Mouse (Mus musculus): ENCODE data around the gene Slc5a5. TPM values are rescaled to one million over a fixed set of nuclear protein-coding genes. Genes with fewer than 3 reads are reported as not detected.

The Slc5a5 gene
- polyA plus RNA-seq (2015; fragmentation: Nextera tagmentation; extraction: Ambion mirVana): 1.7 and 1.9 TPM in 2 replicates

- peaks cover 25% of the 10 kb centered on the region for H3K36me3 ChIP-seq (ENCODE audit: control insufficient read depth, insufficient read depth, low read length)
- 5% methylated on average over 79 of the region's 80 CpGs for WGBS
- H3K9ac ChIP-seq (ENCODE audit: low read depth, low read length): peak within 1 kb of the TSS; percentile 34; the same call in 1 of the 2 replicates
- ATAC-seq: no peak
- H3K27me3 ChIP-seq (ENCODE audit: control insufficient read depth, insufficient read depth, low read depth, low read length): peaks cover 51% of the 10 kb centered on the region
- H3K9me3 ChIP-seq (replicated peaks; ENCODE audit: control insufficient read depth, low read length, poor library complexity, severe bottlenecking): no peaks in the 10 kb centered on the region
- H3K4me1 ChIP-seq (ENCODE audit: control insufficient read depth, insufficient read depth, low read length): peaks cover 11% of the 10 kb centered on the region
- no peak within 1 kb of the TSS for H3K27ac ChIP-seq (ENCODE audit: low read length)
- peak within 1 kb of the TSS; percentile 31 for H3K4me2 ChIP-seq (ENCODE audit: low read length)
- peak within 1 kb of the TSS; percentile 22 for H3K4me3 ChIP-seq (ENCODE audit: low read depth, low read length)
Observed at GRCm38 (mm10) chr8:70892022-70892895, at the start of gene Slc5a5. Gene Slc5a5, minus strand, starts transcription at chr8:70892757.

GRCm38 (mm10) chr8:70941478-70941877 is 48.9 kb upstream of the Slc5a5 start:
- 80% methylated on average over 2 of the region's 2 CpGs for WGBS
- no peak overlapping the region for H3K9ac ChIP-seq (ENCODE audit: low read depth, low read length)
- H3K4me3 ChIP-seq (ENCODE audit: low read depth, low read length): no peak overlapping the region
- no peaks in the 10 kb centered on the region for H3K36me3 ChIP-seq (ENCODE audit: control insufficient read depth, insufficient read depth, low read length)
- no peaks in the 10 kb centered on the region for H3K9me3 ChIP-seq (replicated peaks; ENCODE audit: control insufficient read depth, low read length, poor library complexity, severe bottlenecking)
- ATAC-seq: no peak
- no peaks in the 10 kb centered on the region for H3K27me3 ChIP-seq (ENCODE audit: control insufficient read depth, insufficient read depth, low read depth, low read length)
- no peaks in the 10 kb centered on the region for H3K4me1 ChIP-seq (ENCODE audit: control insufficient read depth, insufficient read depth, low read length)
- H3K27ac ChIP-seq (ENCODE audit: low read length): no peak overlapping the region
- no peak overlapping the region for H3K4me2 ChIP-seq (ENCODE audit: low read length)

DNA sequence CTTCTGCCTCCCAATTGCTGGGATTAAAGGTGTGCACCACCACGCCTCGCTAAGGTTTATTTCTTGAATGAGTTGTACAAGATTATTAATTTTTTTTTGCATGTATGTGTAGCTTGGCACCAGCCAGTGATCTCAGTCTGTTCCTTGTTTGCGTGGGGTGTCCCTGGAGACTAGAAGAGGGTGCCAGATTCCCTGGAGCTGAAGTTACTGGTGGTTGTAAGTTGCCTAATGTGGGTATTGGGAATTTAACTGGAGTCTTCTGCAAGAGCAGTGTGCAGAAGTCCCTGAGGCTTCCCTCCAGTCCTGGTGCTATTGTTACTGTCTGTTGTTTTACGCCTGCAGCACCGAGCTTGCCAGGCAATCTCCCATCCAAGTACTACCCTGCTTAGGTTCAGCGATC is 44.6 kb upstream of the Slc5a5 start:
- Histone ChIP-seq H3K27ac (ENCODE audit: low read length) (no peak overlapping the region), H3K4me2 (ENCODE audit: low read length) (no peak overlapping the region), H3K9me3 (replicated peaks; ENCODE audit: control insufficient read depth, low read length, poor library complexity, severe bottlenecking) (no peaks in the 10 kb centered on the region), H3K4me1 (ENCODE audit: control insufficient read depth, insufficient read depth, low read length) (no peaks in the 10 kb centered on the region), H3K36me3 (ENCODE audit: control insufficient read depth, insufficient read depth, low read length) (peaks cover 3% of the 10 kb centered on the region), H3K27me3 (ENCODE audit: control insufficient read depth, insufficient read depth, low read depth, low read length) (no peaks in the 10 kb centered on the region), H3K9ac (ENCODE audit: low read depth, low read length) (no peak overlapping the region), H3K4me3 (ENCODE audit: low read depth, low read length) (no peak overlapping the region)
- ATAC-seq: no peak
- WGBS: 86% methylated on average over 6 of the region's 6 CpGs

GRCm38 (mm10) chr8:70934786-70935185 is 42.2 kb upstream of the Slc5a5 start:
- Histone ChIP-seq H3K4me3 (ENCODE audit: low read depth, low read length) (no peak overlapping the region), H3K9me3 (replicated peaks; ENCODE audit: control insufficient read depth, low read length, poor library complexity, severe bottlenecking) (no peaks in the 10 kb centered on the region), H3K27me3 (ENCODE audit: control insufficient read depth, insufficient read depth, low read depth, low read length) (no peaks in the 10 kb centered on the region), H3K4me1 (ENCODE audit: control insufficient read depth, insufficient read depth, low read length) (no peaks in the 10 kb centered on the region), H3K27ac (ENCODE audit: low read length) (no peak overlapping the region), H3K9ac (ENCODE audit: low read depth, low read length) (no peak overlapping the region), H3K4me2 (ENCODE audit: low read length) (no peak overlapping the region), H3K36me3 (ENCODE audit: control insufficient read depth, insufficient read depth, low read length) (peaks cover 5% of the 10 kb centered on the region)
- no peak for ATAC-seq
- 69% methylated on average over 7 of the region's 7 CpGs for WGBS

DNA sequence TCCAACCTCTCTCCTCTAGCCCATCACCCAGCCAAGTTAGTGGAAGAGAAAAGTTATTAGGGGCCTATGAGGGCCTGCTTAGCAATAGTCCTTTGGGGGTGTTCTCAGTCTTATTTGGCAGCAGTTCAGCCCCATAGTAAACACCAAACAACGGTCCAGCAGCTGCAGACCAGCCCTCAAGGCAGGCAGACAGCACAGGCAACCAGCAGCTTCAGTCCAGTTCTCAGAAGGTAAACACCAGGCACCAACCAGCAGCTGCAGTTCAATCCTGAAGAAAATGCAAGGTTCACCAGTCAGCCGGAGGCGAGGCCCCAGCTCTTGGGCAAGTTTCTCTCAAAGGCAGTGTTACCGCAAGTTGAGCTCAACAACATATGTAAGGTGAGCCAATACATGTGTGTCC is 40.5 kb upstream of the Slc5a5 start:
- H3K36me3 ChIP-seq (ENCODE audit: control insufficient read depth, insufficient read depth, low read length): peaks cover 5% of the 10 kb centered on the region
- no peak overlapping the region for H3K4me2 ChIP-seq (ENCODE audit: low read length)
- 90% methylated on average over 4 of the region's 4 CpGs for WGBS
- H3K9ac ChIP-seq (ENCODE audit: low read depth, low read length): no peak overlapping the region
- H3K4me3 ChIP-seq (ENCODE audit: low read depth, low read length): no peak overlapping the region
- H3K27me3 ChIP-seq (ENCODE audit: control insufficient read depth, insufficient read depth, low read depth, low read length): no peaks in the 10 kb centered on the region
- H3K4me1 ChIP-seq (ENCODE audit: control insufficient read depth, insufficient read depth, low read length): no peaks in the 10 kb centered on the region
- no peak overlapping the region for H3K27ac ChIP-seq (ENCODE audit: low read length)
- H3K9me3 ChIP-seq (replicated peaks; ENCODE audit: control insufficient read depth, low read length, poor library complexity, severe bottlenecking): no peaks in the 10 kb centered on the region
- ATAC-seq: no peak

- Histone ChIP-seq H3K4me2 (ENCODE audit: low read length) (no peak overlapping the region), H3K27me3 (ENCODE audit: control insufficient read depth, insufficient read depth, low read depth, low read length) (no peaks in the 10 kb centered on the region), H3K36me3 (ENCODE audit: control insufficient read depth, insufficient read depth, low read length) (peaks cover 5% of the 10 kb centered on the region), H3K27ac (ENCODE audit: low read length) (no peak overlapping the region), H3K9me3 (replicated peaks; ENCODE audit: control insufficient read depth, low read length, poor library complexity, severe bottlenecking) (no peaks in the 10 kb centered on the region), H3K4me3 (ENCODE audit: low read depth, low read length) (no peak overlapping the region), H3K4me1 (ENCODE audit: control insufficient read depth, insufficient read depth, low read length) (no peaks in the 10 kb centered on the region), H3K9ac (ENCODE audit: low read depth, low read length) (no peak overlapping the region)
- ATAC-seq: no peak
- 94% methylated on average over 11 of the region's 11 CpGs for WGBS
Observed at GRCm38 (mm10) chr8:70931731-70932130, 39.2 kb upstream of the Slc5a5 start.

DNA sequence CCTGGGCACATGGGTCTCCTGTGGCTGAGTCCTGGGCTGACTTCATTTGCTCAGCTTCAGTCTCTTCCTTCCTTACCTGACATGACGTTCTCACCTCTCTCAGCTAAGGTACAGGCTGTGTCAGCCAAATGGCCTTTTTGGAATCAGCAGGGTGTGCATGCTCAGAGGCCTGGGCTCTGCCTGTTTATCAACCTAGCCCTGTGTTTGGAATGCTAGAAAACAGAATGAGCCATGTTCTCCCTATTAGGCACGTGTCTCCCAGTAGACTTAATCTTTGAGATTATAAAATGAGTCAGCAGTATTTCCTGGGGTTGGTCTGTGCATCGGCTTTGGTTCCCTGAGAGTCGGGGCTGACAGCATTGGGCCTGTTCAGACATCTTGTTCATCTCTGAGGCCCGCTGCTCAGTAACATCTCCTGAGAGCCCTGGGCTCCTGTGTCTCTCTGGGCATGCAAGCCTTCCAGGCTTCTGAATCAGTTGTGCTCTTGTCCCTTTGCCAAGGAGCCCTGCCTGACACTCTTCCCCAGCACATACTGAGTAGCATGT is 36.3 kb upstream of the Slc5a5 start:
- H3K4me1 ChIP-seq (ENCODE audit: control insufficient read depth, insufficient read depth, low read length): no peaks in the 10 kb centered on the region

DNA sequence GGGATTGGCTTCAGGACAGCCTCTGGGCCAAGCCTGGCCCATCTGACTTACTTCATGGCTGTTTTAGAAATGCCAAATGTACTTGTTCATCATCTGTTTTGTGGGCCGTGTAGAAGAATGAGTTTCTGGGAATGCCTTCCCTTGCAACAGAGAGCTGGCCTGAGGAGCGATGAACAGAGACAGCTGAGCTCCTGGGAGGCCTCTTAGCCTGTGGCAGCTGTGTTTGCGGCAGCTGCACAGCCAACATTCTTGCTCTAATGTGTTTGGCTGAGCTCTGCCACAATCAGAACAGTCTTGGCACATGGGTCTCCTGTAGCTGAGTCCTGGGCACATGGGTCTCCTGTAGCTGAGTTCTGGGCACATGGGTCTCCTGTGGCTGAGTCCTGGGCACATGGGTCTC is 35.5 kb upstream of the Slc5a5 start:
- Histone ChIP-seq H3K9ac (ENCODE audit: low read depth, low read length) (no peak overlapping the region), H3K27ac (ENCODE audit: low read length) (no peak overlapping the region), H3K4me3 (ENCODE audit: low read depth, low read length) (no peak overlapping the region), H3K4me1 (ENCODE audit: control insufficient read depth, insufficient read depth, low read length) (no peaks in the 10 kb centered on the region), H3K4me2 (ENCODE audit: low read length) (no peak overlapping the region), H3K36me3 (ENCODE audit: control insufficient read depth, insufficient read depth, low read length) (peaks cover 5% of the 10 kb centered on the region), H3K9me3 (replicated peaks; ENCODE audit: control insufficient read depth, low read length, poor library complexity, severe bottlenecking) (no peaks in the 10 kb centered on the region), H3K27me3 (ENCODE audit: control insufficient read depth, insufficient read depth, low read depth, low read length) (no peaks in the 10 kb centered on the region)
- ATAC-seq: no peak
- 85% methylated on average over 3 of the region's 3 CpGs for WGBS

More for the DNA sequence above, 36.3 kb upstream of the Slc5a5 start:
- WGBS: 82% methylated on average over 5 of the region's 5 CpGs
- Histone ChIP-seq H3K9ac (ENCODE audit: low read depth, low read length) (no peak overlapping the region), H3K9me3 (replicated peaks; ENCODE audit: control insufficient read depth, low read length, poor library complexity, severe bottlenecking) (no peaks in the 10 kb centered on the region), H3K27me3 (ENCODE audit: control insufficient read depth, insufficient read depth, low read depth, low read length) (no peaks in the 10 kb centered on the region), H3K36me3 (ENCODE audit: control insufficient read depth, insufficient read depth, low read length) (peaks cover 5% of the 10 kb centered on the region), H3K4me3 (ENCODE audit: low read depth, low read length) (no peak overlapping the region), H3K27ac (ENCODE audit: low read length) (no peak overlapping the region), H3K4me2 (ENCODE audit: low read length) (no peak overlapping the region)
- ATAC-seq: no peak

DNA sequence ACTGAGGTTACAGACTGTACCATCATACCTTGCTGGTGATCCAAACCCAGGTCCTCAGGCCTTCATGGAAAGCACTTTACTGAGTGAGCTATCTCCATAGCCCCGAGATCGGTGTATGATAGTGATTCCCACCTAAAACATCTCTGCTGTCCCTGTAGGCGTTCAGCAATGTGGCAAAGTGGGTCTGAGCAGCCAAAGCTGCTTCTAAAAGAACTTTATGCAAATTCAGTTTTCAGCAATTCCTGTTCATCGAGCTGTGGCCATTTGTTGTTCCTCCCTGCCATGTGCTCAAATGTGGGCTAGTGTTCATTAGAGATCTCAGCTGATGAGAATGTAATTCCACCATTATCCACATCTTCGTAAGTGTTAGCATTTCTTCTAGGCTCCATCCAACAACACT is 33.8 kb upstream of the Slc5a5 start:
- no peak overlapping the region for H3K9ac ChIP-seq (ENCODE audit: low read depth, low read length)
- WGBS: 91% methylated on average over 5 of the region's 5 CpGs
- no peak overlapping the region for H3K4me3 ChIP-seq (ENCODE audit: low read depth, low read length)
- H3K9me3 ChIP-seq (replicated peaks; ENCODE audit: control insufficient read depth, low read length, poor library complexity, severe bottlenecking): no peaks in the 10 kb centered on the region
- H3K4me1 ChIP-seq (ENCODE audit: control insufficient read depth, insufficient read depth, low read length): no peaks in the 10 kb centered on the region
- no peaks in the 10 kb centered on the region for H3K27me3 ChIP-seq (ENCODE audit: control insufficient read depth, insufficient read depth, low read depth, low read length)
- no peak for ATAC-seq
- no peak overlapping the region for H3K4me2 ChIP-seq (ENCODE audit: low read length)
- 0 out of 2 replicates have a peak, but pooled peaks cover 2% of the 10 kb centered on the region for H3K36me3 ChIP-seq (ENCODE audit: control insufficient read depth, insufficient read depth, low read length)
- H3K27ac ChIP-seq (ENCODE audit: low read length): no peak overlapping the region
